Mouse (Mus musculus) left cerebral cortex, postnatal 25 days (tissue): ENCODE results near the gene Alox5ap. TPM values are rescaled to one million over a fixed set of nuclear protein-coding genes. Genes with fewer than 3 reads are reported as not detected.

ENCODE experiments used
- DNase-seq, 2 experiments: peaks; one replicate each; pipeline ENCODE4 v3.0.0; 2022; ENCODE audit warnings: low spot score in 2 of 2, mixed read lengths in 1 of 2
- intact Hi-C: fragments of 180-260 bp; cut with DNase I; formaldehyde crosslinking; loops from one replicate; pipeline ENCODE4 v1.15.1; 2025
- total RNA-seq, 2 experiments: library from RNA; stranded (reverse); gene quantifications; 2 replicates each; pipeline ENCODE4 v1.2.3; 2021

Gene Alox5ap
- total RNA-seq, 2 experiments from 2014 or later: 6.5 to 13.3 TPM

DNA sequence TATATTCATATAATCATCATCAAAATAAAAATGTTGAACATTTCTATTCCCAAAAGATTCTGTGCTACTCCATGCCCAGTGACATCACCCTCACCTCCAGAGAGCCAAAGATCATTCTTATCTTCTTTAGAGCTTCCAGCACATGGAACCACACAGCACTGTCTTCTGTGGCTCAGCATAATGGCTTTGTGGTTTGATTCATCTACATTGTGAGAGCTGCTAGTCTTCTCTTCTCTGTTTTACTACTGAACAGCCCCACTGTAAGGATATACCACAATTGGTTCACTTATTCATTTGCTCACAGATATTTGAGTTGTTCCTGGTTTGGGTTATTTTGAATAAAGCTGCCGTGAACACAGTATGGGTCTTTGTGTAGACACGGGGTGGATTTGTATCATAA is 9.0 kb upstream of the Alox5ap start:
- DNase-seq: no peak
- intact Hi-C loops: no loop called here

DNA sequence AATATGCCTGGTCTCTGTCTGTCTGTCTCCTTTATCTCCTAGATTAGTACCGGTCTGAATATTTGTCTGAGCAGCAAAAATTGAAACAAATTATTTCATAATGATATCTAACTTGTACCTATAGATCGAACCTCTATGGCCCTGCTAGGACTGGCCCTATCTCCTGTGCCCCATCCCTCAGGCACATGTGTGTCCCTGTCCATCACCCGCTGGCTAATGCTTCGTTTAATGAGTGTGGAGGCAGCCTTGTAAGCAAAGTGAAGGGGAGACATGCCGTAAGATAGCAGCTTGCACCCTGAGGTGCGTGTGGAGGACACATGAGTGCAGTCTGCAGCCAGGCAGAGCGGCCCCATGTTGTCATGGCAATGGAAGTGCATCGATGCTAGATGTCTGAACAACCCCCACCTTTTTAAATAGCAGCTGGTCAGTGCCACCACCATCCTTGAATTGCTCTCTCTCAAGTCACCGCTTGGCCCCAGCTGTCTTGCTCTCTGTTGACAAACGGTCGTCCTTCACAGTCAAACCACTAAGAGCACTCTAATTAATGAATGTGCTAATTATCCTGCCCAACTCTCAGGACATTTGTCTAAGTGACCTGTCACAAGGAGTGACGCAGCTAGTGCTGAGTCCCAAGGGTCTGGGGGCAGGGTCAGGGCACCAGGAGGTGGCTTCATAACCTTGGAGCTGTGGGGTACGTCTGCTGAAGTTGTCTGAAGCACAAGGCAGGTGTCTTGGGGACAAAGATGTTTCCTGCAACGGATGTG is 6.9 kb upstream of the Alox5ap start:
- no peak for DNase-seq
- intact Hi-C loops: no loop called here

DNA sequence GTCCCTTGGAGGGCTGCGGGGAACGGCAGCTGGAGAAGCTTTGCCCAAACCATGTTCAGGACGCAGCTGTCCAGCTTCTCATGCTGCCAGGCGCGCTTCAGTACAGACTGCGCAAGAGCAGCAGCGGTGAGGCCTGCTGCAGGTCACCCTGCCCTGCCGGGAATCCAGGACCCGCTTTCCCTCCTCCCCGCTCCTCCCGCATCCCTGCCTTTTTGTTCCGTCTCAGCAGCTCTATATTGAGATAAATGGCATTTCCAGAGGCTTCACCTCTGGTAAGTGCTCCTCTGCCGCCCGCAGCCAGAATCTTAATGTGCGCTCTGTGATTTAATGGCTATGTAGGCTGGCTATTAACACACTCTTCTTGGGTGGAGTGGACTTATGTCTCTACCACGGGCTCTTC is 5.5 kb upstream of the Alox5ap start:
- DNase-seq: no peak
- intact Hi-C loops: no loop called here

DNA sequence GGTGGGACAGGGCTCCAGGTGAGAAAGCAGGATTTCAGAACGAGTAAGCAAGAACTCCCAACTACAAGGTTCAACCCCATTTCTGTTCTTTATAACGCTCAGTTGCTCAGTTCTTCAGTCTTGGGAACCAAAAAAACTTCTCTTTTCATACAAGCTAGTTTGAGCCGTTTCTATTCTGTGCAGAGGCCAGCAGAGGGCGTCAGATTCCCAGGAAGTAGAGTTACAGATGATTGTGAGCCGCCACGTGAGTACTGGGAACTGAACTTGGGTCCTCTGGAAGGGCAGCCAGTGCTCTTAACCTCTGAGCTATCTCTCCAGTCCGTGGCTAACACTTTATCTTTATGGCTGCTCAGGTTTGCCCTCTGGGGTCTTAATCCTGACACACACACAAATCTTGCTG is 3.1 kb upstream of the Alox5ap start:
- intact Hi-C loops: no loop called here
- DNase-seq: no peak

DNA sequence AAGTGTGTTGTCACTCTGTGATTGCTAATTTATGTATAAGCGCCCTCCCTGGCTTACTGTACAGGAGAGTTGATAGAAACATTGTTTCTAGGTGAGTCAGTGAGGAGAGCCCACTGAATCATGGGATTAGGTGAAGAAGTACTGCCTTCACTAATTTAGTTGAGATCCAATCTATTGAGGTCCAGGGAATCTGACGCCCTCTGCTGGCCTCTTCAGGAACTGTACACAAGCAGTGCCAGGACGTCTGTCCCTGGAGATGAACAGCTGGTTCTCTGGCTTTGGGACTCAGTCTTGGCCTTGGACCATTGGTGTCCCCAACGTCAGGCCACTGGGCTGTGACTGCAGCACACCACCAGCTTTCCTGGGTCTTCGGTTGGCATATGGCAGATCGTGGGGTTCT is 2.7 kb upstream of the Alox5ap start:
- intact Hi-C loops: no loop called here
- DNase-seq: no peak

DNA sequence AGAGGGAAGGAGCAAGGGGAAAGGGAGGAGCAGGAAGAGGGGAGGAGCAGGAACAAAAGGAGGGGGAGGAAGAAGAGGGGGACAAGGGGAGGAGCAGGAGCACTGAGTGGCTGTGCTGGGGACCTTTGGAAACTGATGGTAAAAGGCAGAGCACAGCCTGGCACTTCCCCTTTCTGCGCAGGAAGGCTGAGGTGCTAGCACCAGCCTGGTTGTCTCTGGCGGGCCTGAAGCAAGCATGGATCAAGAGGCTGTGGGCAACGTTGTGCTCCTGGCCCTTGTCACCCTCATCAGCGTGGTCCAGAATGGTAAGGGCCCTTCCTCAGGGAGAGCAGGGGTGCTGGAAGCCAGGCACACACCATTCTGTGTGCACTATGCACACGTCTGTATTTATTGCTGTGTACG is 312 bp downstream of the Alox5ap start:
- DNase-seq: no peak
- intact Hi-C loops: no loop called here

DNA sequence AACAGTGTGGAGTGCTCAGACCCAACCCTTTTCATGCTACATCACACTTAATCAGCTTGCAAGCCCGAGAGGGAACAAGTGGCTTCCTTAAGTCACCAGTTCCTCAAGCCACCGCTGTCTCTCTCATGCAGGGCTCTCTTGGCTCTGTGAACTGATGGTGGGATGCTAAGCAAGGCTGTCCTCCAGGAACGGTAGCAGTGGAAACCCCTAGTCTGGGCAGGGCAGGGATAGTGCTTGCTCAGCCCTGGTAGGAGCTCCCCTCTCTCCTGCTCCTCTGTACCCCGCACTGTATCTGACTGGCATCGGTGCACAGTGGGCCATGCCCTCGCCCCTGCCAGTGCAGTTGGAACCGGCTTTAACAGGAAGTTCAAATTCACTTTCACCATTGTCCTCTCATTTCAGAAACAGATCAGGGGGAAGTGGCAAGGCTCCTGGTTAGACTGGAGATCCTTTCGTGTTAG is 2.2 kb downstream of the Alox5ap start:
- intact Hi-C loops: no loop called here
- no peak for DNase-seq

DNA sequence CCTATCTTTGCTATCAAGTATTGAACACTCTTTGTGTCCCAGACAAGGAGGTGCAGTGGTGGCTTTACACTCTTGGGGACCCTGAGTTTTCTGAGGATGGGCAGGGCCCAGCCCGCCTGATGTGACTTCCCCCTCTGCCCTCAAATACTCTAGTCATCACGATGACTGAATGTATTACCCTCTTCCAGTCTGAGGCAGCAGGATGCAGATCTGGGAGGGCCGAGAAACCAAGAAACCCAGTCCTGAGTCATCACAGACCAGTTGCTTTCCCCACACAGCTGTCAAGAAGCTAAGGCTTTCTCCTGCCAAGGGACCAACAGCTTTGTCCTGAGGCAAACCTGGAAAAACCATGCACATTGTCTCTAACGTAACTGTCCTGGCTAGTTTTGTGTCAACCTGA is 2.9 kb downstream of the Alox5ap start:
- intact Hi-C loops: no loop called here
- no peak for DNase-seq

DNA sequence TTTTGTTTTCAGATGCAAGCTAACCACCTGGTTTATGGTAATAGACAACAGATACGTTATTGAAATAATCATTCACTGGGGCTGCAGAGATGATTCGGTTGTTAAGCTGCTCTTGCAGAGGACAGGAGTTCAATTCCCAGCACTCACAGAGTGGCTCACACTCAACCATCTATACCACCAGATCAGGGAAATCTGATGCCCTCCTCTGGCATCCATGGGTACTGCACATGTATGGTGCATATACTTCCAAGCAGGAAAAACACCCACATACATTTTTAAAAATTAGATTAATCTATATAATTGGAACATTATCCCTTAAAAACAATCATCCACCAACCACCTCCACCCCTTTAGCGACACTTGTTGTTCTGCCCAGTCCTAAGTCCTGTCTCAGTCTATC is 6.7 kb downstream of the Alox5ap start:
- no peak for DNase-seq
- intact Hi-C loops: no loop called here

DNA sequence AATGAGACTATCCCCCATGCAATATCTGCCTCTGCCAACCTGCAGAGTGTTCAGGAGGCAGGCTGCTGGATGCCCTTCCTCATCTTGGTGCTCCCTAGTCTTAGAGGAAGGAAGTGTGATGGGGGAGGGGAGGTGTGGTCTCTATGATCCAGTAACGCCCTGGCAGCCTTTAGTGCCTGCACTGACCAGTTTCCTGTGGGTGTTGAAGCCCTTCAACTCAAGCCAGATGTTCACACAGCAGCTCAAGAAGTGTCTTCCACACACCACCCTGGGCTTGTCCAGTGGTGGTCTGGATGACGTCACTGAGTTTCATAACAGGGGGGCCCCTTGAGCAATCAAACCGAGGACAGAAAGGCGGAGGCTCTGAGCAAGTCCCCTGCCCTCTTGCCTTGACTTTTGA is 8.0 kb downstream of the Alox5ap start:
- intact Hi-C loops: no loop called here
- no peak for DNase-seq

DNA sequence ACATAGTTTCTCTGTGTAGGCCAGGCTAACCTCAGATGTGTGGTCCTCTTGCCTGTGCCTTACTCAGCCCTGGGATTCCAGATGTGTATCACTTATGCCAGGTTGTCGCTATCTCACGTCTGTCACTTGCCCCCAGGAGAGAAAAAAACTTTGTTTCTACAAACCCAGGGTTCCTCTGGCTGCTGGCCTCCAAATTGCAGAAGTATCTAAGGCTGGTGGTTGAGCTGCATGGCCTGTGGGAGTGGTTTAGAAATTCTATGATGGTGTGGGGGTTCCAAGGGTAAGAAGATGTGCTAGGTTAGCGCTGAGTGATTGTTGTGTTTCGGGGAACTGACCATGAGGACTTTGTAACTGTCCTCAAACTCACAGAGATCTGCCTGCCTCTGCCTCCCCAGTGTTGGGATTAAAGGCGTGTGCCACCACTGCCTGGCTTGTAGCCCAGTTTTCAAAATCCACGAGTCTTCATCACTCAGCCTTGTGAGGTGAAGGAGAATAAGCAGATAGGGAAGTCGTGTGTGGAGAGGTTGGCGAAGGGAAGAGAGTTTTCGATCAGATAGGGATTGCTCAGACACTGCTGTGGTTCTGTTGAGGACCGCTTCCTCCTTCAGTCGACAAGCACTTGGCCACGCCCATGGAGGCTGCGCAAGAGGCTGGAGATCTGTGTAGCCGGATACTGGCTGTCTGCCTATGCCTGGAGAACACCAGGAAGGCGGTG is 10.0 kb downstream of the Alox5ap start:
- intact Hi-C loops: no loop called here
- no peak for DNase-seq

DNA sequence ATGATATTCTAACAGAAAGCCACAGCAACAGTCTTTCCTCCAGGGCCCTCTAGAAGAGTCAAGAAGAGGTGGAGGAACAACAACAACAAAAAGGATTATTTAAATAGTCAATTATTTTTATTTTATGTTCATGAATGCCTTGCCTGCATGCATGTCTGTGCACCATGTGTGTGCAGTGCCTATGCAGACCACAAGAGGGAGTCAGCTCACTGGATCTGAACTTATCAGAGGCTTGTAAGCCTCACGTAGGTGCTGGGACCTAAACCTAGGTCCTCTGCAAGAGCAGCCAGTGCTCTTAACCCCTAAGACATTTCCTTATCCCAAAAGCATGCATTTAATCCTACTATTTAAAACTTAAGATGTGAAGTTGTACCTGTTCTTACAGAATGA is 10.5 kb downstream of the Alox5ap start:
- no peak for DNase-seq
- intact Hi-C loops: no loop called here

DNA sequence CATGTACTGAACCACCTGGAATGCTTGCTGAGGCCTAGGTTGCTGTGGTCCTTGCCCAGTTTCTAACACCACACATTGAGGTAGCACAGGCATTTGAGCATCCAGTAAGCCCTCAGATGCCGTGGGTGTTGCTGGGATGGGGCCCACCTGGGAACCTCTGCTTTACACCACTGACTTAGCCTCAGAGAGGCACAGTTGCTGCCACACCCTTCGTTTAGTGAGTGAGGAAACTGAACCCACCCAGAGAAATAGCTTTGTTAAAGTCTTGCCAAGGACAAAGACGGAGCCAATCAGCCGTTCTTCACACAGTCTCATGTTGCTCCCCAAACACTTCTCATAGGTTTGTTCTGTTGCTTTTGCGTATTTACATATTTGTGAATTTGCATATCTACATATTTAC is 13.0 kb downstream of the Alox5ap start:
- no peak for DNase-seq
- intact Hi-C loops: no loop called here

DNA sequence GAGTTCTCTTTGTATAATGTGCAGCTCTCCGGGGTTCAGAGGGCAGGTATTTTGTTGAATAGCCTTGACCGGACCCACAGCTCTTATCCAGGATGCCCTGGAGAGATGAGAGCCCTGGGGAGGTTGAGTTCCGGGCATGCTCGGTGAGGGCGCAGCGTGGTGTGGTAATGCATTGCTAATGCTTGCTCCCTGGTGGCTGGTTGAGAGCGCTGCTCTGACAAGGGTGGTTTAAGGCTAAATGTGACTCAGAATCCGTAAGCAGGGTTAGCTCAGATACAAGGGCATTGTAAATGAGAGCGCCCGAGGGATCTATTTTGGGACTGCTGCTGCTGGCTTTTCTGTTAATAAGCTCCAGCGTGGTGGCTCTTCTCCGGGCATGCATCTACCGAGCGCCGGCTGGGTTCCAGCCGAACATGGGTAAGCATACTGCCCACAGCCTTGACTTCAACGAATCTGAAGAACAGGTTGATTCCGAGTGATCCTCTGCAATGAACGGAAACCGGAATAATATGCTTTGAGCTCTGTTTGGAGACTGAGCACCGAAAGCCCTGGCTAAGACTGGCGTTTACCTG is 14.8 kb downstream of the Alox5ap start:
- intact Hi-C loops: no loop called here

DNA sequence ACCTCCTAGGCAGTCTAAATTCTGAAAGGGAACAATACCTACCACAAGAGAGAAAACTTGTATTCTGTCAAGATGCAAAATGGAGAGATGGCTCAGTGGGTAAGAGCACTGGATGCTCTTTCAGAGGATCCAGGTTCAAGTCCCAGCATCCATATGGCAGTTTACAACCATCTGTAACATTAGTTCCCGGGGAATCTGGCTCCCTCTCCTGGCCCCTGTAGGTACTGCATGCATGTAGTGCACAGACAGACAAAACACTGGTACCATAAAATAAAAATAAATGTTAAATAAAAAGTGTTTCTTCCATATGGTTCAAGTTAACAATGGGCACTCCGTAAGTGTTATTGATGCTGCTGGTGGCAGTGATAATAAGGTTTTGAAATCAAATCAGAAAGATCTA is 18.4 kb downstream of the Alox5ap start:
- DNase-seq: no peak

More for the DNA sequence above, 14.8 kb downstream of the Alox5ap start:
- DNase-seq: peak; percentile 47 to 69

DNA sequence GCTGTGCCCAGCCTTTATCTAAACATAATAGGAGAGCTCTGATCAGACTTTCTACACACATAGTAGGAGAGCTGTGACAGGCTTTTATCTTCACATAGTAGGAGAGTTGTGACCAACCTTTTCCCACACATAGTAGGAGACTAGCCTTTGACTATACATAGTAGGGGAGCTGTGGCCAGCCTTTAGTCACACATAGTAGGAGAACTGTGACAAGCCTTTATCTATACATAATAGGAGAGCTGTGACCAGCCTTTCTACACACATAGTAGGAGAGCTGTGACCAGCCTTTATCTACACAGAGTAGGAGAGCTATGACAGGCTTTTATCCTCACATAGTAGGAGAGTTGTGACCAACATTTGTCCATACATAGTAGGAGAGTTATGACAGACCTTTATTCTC is 19.3 kb downstream of the Alox5ap start:
- intact Hi-C loops: loop anchor here (2.0 kb wide), 1 partner anchor 51 kb away; no protein-coding TSS in a partner anchor
- no peak for DNase-seq

More for the DNA sequence above, 18.4 kb downstream of the Alox5ap start:
- intact Hi-C loops: no loop called here

DNA sequence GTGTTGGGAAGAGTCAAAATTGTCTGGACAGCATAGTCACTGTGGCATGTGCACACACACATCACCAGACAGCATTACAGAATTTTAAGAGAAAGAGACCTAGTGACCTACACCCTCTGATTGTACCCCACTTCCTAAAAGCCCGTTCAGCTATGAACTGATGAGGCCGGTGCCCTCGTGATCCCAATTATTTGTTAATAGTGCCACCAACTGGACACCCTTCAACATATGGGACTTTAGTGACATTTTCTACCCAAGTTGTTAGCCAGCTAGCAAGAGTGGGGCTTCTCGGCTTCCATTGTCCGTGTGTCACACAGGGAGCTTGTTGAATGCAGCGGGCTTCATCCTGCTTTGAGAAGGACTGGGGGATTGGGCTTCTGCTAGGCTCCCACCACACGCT is 21.5 kb downstream of the Alox5ap start:
- intact Hi-C loops: no loop called here
- no peak for DNase-seq

DNA sequence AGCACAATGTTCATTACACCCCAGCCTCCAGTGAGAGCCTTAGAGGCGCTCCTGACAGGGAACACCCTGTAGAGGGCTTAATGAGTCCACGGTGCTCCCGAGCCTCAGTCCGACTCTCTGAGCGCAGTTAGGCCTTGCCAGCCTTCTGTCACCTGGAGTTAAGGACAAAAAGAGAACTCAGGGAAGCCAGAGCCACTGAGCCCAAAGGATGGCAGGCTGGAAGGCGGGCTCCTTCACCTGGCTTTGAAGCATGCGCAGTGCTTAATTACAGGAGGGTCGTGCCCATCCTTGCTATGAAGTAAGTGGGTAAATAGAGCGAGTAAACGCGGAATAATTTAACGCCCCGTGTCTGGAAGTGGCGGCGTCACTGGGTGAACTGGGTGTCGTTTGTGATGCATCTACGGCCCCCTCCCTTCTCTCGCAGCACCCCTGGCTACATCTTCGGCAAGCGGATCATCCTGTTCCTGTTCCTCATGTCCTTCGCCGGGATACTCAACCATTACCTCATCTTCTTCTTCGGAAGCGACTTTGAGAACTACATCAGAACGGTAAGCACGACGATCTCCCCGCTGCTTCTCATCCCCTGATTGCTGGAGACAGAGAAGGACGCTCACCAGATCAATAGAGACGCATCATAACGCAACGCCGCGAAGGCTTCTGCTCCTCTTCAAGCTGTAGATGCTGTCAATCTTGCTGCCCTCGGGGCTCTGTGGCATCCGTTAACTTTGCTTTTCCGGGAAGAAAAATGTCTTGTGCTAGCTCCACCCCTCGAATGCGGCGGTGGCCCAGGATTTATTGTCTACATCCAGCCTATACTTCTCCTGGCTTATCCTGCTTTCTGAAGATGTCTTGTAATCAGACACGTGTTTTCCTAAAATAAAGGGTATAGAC is 22.8 kb downstream of the Alox5ap start:
- peak in 1 of 2 experiments; percentile 37 for DNase-seq
- intact Hi-C loops: no loop called here

DNA sequence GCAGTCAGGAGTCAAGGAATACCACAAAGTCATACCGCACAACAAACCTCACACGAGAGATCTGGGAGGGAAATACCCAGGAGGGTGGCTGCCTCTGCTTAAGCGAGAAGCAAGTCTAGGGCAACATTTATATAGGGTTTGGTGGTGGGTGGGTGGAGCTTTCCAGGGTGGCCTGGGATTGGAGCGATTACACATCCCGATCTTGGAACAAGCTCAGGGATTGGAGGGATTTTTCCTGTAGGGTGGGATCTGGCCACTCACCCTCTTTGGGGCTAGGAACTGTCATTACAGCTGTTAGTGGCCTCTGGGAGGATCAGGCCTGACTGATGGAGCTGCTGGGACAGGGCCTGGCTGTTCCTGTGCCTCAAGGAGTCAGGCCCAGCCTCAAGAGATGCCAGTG is 26.7 kb downstream of the Alox5ap start:
- intact Hi-C loops: no loop called here

DNA sequence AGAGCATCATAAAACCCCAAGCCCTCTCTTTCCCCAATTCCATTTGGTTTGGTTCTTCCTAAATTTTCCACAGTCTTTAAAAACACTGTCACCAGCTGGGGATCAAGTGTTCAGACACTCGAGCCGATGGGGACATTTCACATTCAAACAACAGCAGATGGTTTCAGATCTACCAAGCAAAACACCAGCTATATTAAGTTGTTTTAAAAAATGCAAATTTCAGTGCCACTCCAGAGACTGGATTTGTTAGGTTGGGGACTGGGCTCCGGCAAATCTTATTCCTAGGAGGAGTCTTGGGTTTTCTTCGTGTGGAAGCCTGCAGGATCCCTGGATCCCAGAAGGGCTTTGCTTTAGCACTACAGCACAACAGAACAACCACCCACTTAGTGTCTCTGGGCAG is 28.5 kb downstream of the Alox5ap start:
- peak; percentile 34 to 90 for DNase-seq
- intact Hi-C loops: loop anchor here (1.0 kb wide), 1 partner anchor 41 kb away; no protein-coding TSS in a partner anchor

More for the DNA sequence above, 26.7 kb downstream of the Alox5ap start:
- no peak for DNase-seq
